Mouse (Mus musculus) heart, adult 11 months (tissue): ENCODE data around the gene Igfbp2.

ENCODE experiments used
- DNase-seq: peaks from one replicate; pipeline ENCODE4 v3.0.0; 2022

The Igfbp2 gene

DNA sequence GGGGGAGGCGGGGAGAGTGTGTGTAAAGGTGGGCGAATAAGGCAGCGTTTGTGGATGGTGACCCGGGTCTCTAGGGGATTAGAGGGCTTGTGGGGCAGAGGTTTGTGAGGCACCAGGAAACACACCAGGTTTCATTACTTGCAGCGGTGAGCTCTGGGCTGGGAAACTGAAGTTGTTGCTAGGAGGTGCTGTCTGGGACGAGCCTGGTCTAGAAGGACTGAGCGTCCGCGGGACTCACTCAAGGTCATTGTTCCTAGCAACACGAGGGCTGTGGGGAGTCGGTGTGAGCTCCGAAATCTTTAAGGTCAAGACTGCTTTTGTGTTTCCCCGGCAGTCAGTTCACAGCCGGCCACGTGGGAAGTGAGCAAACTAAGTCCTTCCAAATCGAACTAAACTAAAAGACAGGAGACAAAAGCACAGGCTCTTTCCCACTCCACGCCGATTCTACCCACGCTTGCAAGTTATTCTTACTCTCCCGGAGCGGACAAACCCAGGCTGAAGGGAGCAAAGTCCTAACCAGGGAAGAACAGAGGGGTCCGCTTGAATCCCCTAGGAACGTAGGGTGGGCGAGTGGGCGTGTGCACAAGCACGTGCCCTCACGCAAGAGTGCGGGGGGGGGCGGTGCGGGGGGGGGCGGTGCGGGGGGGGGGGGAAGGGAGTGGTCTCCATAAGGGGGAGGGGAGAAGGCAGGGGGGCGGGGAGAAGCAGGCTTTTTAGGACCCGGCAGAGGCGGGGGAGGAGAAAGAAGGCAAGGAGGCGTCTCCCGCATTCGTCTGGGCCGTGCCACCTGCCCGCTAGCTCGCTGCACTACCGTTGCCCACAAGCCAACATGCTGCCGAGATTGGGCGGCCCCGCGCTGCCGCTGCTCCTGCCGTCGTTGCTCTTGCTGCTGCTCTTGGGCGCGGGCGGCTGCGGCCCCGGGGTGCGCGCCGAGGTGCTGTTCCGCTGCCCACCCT is at the start of gene Igfbp2:
Gene Igfbp2, plus strand, starts transcription at position 753 of the 956 bp plus-strand sequence.
- no peak for DNase-seq

DNA sequence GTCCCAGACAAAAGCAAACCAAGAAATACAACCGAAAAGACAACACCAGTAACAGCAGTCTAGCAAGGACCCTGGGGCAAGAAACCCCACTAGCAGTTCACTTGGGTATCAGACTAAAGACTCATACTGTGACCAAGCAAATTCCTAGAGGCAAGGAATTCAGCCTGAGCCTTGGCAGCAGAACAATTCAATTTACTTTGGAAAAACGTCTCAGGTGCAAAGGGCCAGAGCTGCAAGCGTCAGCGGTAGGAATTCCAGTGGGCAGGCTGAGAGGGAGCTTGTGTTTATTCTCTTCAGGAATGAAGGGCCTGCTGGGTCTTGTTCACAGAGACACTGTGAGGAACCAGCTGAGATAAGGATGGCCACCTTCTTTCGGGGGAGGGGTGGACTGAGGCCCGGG is 45.5 kb upstream of the Igfbp2 start:
- no peak for DNase-seq

DNA sequence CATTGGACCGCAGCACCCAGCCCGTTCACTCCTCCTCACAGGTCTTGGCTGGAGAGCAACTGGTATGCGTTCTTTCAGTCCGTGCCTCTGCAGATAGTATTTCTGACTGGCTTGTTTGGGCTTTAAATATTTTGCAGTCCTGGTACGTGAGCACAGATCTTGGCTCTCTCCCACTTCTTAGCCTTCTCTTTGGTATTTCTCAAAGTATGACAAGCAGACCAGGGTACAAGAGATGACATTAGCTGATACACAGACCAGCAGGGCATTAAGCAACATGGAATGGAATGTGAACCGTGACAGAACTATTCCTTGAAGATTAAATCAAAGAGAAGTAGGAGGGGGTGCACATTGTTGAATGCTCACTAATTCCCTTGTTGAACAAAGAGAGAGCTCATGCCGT is 43.6 kb upstream of the Igfbp2 start:
- no peak for DNase-seq

DNA sequence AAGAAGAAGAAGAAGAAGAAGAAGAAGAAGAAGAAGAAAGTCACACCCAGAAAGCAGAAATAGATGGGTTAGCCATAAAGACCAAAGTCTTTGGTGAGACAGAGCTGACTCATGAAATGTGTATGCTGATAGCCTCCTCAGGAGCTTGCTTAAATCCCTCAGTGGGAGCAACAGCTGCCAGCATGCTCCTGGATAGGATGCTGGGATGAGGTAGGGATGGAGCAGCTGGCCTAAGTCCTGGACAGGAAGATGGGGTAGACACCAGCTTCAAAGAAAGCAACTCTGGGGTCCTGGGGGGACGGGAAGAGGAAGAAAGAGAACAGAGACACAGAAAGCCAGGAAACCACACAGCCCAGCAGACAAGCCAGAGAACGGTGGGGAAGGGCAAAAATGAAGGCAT is 41.0 kb upstream of the Igfbp2 start:
- no peak for DNase-seq

DNA sequence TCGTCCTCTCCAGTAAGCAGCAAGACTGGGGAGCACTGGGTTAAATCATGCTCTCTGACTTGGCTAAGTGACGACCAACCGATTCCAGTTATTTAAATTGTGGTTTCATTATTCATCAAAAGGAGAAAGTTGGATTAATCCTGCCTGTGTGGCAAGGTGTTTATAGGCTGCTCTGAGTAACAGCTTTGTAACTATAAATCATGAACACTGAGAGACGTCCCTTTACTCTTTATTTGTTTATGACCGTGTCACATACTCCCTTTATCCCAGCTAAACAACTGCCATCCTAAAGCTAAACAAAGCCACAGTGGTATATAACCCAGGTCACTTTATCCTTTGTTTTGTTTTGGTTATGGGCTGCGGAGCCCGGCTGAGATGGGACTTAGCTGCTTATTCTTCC is 40.3 kb upstream of the Igfbp2 start:
- no peak for DNase-seq

DNA sequence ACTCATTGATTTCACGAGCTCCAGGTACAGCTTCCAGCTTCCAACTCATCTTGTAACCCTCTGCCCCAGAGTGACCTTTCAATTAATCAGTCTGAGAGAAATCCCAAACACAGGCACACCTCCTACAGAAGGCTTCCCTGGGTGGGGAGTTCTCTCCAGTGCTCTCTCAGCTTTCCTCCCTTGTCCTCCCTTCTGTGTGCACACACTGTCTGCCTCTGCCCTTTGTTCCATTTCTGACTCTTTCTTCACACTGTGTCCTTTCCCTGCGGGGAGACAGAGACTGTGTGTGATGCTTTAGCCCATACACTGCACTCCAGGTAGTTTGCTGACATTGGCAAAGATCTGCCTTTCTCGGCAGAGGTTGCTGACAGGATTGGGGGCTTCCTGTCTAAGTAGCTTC is 33.6 kb upstream of the Igfbp2 start:
- DNase-seq, result no peak

DNA sequence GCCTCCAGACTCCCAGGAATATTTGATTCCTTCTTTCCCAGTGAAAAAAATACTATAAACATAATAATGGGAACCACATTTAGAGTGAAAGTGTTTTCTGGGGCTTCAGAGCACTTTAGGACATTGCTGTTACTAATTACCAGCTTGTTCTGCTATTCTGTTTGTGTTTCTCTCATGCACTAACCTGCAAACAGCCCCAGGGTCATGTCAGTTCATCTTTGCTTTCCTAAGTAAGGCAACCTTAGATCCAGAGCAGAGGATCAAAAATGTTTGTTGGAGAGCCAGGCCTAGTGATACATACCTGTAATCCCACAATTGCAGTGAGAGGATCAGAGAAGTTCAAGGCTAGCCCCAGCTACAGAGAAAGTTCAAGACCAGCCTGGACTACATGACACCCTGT is 32.6 kb upstream of the Igfbp2 start:
- no peak for DNase-seq

DNA sequence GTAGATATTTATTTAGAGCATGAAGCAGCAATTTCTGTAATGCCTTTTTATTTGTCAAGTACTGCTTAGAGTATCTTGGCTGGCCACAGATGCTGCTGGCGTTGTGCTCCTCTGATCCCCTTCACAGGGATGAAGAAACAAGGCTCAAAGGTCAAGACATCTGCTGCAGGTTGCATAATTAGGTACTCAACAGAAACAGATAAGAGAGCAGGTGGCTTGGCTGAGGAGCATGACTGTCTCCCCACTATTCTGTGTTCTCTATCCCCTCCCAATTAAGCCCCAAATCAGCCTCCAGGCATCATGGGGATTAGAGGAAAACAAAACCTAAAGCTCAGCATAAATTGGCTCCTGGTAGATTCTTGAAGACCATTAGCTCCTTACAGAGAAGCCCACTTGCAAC is 32.0 kb upstream of the Igfbp2 start:
- no peak for DNase-seq

DNA sequence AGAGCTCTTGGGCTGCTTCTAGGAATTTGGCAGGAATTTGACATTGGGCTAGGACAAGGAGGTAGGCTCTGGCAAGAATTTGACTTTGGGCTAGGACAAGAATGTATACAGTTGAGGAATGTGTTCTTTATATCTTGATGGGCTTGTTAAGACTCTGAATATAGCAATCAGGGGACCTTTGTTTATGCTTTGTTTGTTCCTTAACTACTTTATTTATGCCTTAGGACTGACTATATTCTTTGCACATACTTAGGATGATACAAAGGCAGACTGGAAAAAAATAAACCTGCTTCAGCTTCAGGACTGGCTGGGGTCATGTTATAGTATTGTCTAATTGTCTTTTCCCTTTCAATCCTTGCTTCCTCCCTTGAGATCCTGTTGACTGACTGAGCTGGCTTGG is 31.1 kb upstream of the Igfbp2 start:
- no peak for DNase-seq

DNA sequence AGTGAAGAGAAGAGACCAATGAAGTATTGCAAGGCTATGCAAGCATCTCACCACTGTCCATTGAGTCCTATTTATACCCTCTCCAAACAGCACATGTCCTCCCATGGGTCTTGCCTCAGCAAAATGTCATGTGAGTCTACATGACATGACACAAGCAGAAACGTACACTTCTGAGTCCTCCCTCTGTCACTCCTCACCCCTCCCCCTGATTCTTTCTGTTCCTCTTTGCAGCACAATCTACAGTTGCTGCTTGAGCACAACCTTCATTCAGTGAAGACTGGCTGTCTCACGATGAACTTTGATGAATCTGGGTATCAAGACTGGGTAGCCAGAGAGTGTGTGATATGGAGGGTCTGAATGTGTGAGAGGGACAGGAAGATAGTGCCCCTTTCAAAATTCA is 28.2 kb upstream of the Igfbp2 start:
- DNase-seq, result no peak

DNA sequence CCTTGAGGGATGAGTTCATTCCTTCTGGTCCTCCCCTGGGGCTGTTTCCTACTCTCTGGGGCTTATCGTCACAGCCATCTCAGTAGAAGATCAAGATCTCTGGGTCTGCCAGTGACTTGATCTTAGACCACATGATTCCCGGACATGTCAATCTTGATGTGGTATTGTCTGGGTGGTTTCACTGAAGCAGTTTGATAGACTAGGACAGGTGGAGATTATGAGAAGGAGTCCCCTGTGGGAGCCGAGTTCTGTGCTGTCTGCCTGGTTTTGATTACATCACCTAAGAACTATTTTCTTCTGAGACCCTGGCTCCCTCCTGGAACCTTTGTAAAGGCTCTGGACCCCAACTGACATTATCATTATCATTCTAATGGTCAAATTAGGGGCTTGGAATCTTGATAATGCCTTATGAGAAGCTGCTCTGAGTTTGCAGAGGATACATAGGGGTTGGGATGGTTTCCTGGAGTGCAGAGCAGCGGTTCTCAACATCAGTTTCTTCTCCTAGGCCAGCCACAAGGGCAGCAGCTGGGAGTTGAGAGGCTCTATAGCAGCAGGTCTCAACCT is 27.1 kb upstream of the Igfbp2 start:
- no peak for DNase-seq

DNA sequence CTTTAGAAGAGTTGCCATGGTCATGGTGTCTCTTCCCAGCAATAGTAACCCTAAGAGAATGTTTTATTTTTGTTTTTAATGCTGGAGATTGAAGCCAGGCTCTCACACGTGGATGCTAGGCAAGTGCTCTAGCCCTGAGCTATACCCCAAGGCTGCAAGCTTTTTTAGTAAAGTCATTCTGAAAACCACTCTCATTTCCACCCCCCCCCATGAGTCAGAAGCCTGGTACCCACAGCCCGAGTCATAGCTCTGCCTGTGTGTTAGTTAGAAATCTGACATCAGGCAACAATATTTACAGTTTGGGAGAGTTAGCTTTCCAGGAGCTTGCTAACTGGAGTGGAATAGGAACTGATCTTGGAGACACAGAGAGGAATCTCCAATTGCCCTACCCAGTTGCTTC is 25.9 kb upstream of the Igfbp2 start:
- DNase-seq, result no peak

DNA sequence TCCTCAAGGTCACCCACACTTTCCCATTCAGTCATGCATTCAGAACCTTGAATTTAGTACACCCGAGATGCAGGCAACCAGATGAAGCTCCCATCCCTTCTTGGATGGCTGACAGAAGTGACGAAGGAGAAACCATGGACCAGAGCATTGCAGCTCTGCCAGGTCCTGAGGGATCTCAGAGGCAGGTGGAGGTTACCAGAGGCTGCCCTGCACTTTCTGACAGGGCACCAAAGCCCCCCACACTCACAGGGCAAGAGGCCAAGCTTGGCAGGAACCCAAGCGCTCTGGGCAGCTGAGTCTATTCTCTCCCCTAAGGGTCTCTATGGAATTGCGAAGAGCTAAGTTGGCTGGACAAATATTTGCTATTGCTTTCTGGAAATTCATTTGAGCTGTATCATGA is 20.3 kb upstream of the Igfbp2 start:
- no peak for DNase-seq

DNA sequence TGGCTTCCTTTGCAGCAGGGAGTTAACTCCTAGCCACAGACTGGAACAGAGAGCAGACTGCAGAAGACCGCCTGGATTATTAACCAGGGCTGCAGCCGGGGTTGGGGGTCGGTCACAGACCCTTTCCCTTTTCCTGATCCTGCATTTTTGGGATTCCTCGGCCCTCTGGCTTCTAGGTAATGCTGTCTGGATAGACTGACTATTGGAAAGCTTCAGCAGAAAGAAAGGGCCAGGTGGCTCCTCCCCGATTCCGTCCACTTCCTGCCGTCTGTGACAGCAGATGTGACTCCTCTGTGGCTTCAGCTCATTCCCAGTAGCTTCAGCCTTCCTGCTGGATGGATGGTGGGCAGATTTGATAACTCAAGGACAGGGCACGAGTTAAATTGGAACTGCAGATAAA is 19.3 kb upstream of the Igfbp2 start:
- no peak for DNase-seq

DNA sequence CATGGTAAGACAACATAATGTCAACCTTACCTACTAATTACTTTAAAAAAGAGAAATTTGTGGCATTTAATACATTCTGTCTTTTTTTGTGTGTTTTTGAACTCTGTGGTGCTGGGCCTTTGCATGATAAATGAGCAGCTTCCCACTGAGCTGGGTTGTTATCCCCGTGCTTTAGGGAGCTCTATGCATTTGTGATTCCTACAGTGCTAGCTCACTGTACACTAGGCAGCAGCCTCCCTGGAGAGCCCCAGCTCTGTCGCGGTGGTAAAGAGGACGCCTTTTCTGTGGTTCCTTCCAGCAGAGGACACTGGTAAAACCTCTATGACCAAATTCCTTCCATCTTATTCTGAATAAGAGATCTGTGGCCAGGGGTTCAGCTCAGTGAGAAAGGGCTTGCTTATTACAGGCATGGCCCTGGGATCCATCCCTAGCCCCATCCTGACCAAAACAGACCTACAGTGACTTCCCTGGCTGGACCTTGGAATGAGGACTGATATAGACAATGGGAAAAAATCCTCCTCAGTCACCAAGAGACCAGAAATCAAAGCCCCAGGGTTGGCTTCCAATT is 18.7 kb upstream of the Igfbp2 start:
- DNase-seq, result no peak

DNA sequence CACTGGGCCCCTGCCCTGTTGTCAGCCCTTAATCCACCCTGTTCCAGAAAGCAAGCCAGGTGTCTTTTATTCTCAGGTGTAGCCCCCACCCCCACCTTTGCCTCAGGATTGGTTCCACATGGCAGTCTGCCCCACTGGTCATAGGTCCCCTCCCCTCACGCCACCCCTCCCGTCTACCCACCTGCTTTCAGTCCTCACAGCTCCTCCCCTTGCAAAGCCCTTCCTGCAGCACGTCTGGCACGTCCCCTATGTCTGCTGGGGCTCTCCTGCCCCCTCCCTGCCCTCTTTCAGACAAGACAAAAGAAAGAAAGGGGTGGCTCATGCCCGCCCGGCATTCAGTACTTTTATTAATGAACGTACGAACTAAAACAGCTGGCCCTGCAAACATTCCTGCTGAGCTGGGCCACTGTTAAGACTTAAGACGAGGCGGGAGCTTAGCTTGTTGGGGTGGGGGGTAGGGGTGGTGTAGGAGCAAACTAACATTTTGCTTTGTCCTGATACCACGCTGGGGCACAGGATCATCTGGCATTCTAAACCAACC is 18.2 kb upstream of the Igfbp2 start:
- DNase-seq, result no peak

DNA sequence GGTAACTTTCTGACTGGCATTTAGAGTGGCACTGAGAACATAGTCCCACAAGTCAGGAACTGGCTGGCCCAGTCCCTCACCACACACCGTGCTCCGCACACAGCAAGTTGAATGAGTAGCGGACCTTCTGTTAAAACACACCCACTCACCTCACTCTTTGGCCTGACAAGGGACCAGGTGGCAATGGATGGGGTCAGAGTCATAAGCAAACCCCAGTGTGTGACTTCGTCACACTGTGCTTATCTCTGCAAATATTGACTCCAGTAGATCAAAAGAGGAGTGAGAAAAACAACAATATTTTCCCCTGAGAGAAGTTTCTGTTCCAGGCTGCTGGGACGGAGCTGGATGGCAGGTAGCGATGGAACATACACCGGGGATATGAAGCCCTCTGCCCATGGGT is 15.0 kb upstream of the Igfbp2 start:
- no peak for DNase-seq

DNA sequence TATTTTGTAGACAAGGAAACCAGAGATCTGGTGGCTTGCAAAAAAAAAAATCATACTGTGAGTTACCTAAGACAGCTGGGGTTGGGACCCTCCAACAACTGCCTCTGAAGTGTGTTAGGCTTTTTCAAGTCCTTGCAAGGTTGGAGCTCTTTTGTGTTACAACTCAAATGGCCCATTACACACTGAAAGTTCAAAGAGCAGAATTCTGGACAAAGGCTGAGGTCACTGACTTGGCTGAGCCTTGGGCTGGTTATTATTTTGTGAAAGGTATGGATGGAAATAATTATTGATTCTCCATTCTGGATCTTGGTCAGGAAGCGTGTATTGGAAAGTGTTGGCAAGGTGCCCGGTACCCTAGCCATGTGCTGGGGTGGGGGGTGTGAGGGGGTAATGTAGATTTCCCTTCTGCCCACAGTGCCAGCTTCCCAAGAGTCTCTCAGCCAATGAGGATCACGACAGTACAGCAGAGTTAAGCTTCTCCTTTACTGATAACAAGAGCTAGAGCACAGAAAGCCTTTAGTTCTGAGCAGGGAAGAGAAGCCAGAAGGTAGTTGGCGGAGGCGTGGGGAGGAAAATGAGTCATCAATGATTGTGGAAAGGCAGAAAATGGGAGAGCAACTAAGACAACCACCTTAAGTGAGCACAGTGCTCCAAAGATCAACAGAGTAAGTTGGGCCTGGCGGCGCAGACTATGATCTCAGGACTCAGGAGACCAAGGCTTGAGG is 14.2 kb upstream of the Igfbp2 start:
- no peak for DNase-seq

DNA sequence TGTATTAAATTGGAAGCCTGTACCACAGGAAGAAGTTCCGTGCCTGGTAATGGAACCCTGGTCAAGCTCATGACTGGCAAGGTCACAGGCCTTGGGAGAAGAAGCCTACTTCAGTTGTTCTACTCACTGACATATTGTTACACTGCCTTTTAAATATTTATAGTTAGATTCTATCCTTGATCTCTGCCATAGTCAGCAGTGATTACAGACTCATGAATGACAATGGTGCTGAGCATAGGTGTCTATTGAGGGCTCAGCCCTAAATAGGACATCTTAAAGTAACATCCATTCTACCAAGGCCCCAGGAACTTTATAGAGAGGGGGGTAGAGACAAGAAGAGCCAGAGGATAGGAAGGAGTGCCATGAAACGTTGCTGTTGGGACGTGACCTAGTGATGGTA is 13.2 kb upstream of the Igfbp2 start:
- DNase-seq, result no peak

DNA sequence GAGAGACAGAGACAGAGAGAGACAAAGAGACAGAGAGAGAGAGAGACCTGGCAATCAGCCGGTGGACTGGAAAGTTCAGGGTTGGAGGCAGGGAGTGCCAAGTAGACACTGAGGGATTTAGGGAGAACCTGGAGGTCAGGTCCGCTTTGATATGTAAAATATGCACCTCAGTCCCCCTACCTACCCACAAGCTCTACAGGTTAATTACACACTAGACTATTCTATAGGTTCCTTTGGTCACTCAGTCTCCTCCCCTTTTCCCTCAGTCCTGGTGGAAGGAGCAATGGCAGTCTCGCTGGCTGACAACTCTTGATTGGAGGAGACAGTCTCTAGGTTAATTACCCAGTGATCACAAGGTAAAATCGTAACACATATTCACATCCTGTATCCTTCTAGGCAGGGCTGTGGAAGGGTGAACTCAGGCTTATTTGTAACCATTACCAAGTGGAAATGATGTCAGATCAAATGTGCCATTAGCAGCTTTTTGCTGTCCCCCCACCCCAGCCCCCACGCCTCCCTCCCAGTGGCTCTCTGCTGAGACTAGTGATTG is 11.1 kb upstream of the Igfbp2 start:
- no peak for DNase-seq

DNA sequence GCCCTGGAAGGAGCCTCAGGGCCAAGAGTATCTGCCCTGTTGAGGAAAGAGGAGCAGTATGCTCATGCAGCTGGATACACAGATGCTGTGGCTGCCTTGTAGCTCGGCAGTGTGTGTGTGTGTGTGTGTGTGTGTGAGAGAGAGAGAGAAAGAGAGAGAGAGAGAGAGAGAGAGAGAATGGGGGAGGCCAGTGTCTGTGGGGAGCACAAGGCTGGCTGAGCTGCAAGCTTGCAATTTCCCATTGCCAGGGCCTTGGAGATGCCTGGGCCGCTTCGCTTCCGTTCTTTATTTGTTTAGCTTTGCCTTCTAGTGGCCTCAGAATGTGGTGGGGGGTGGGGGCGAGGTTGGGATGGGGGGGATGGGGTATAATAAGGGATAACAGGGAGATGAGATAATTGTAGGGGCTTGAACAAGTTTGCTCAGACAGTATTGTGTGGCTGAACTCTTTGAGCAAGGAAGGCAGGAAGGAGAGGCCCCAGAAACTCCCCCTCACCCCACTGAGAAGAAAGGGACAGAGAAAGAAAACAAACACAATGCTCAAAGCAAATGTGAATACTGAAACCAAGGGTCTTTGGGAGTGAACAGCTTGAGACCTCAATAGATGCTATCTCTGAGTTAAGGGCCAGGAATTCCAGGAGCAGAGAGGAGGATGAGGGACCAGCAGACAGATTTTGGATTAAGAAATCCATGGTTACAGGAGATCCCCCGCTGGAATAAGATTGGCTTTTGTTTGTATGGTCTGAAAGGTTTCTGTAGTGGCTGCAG is 10.5 kb upstream of the Igfbp2 start:
- DNase-seq, result no peak

DNA sequence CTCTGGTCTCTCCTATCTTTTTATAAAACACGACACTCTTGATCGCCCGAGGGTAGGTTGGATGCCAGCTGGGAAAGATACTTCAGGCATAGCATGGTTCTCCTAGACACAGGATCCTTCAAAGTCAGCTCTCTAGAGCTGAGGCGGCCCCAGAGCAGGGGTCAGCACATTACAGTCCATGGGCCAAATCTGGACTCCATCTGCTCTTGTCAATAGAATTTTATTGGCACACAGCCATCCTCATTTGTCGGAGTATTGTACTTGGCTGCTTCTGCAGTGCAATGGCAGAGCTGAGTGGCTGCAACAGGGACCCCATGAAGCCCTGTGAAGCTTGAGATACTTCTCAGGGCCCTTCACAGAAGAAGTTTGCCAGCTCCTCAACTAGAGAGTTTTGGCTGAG is 9.1 kb upstream of the Igfbp2 start:
- DNase-seq, result no peak
